Mouse (Mus musculus): Measurements from ENCODE around the gene Dcbld2.
A peak's percentile ranks its signal among the peaks of the same experiment; 100 is the strongest.

Gene Dcbld2

GRCm38 (mm10) chr16:58408062-58408486 is at the start of gene Dcbld2:
Gene Dcbld2, plus strand, starts transcription at chr16:58408443.
- DNase-seq = peak; percentile 98

GRCm38 (mm10) chr16:58377170-58377569 is 31.1 kb upstream of the Dcbld2 start:
- DNase-seq = no peak

GRCm38 (mm10) chr16:58377756-58378503 is 30.3 kb upstream of the Dcbld2 start:
- DNase-seq = no peak

GRCm38 (mm10) chr16:58386241-58386757 is 21.9 kb upstream of the Dcbld2 start:
- DNase-seq = no peak

GRCm38 (mm10) chr16:58389143-58389755 is 19.0 kb upstream of the Dcbld2 start:
- no peak for DNase-seq

- DNase-seq = no peak
Observed at GRCm38 (mm10) chr16:58393036-58393435, 15.2 kb upstream of the Dcbld2 start.

- no peak for DNase-seq
Observed at GRCm38 (mm10) chr16:58394156-58394555, 14.1 kb upstream of the Dcbld2 start.

- no peak for DNase-seq
Observed at GRCm38 (mm10) chr16:58398604-58399003, 9.6 kb upstream of the Dcbld2 start.

- no peak for DNase-seq
Observed at GRCm38 (mm10) chr16:58401079-58401478, 7.2 kb upstream of the Dcbld2 start.

- no peak for DNase-seq
Observed at GRCm38 (mm10) chr16:58404665-58405064, 3.6 kb upstream of the Dcbld2 start.

- DNase-seq = no peak
Observed at GRCm38 (mm10) chr16:58405271-58405670, 3.0 kb upstream of the Dcbld2 start.

- DNase-seq = peak; percentile 26
Observed at GRCm38 (mm10) chr16:58408487-58409281, 441 bp downstream of the Dcbld2 start.

- no peak for DNase-seq
Observed at GRCm38 (mm10) chr16:58409825-58410224, 1.6 kb downstream of the Dcbld2 start.

- no peak for DNase-seq
Observed at GRCm38 (mm10) chr16:58414801-58415200, 6.6 kb downstream of the Dcbld2 start.

GRCm38 (mm10) chr16:58415500-58415899 is 7.3 kb downstream of the Dcbld2 start:
- no peak for DNase-seq

GRCm38 (mm10) chr16:58421696-58422354 is 13.6 kb downstream of the Dcbld2 start:
- DNase-seq = peak; percentile 40

- no peak for DNase-seq
Observed at GRCm38 (mm10) chr16:58430246-58430645, 22.0 kb downstream of the Dcbld2 start.

GRCm38 (mm10) chr16:58432384-58432783 is 24.1 kb downstream of the Dcbld2 start:
- DNase-seq = no peak

- DNase-seq = no peak
Observed at GRCm38 (mm10) chr16:58444735-58445134, 36.5 kb downstream of the Dcbld2 start.

- DNase-seq = peak; percentile 15
Observed at GRCm38 (mm10) chr16:58446281-58447259, 38.3 kb downstream of the Dcbld2 start.

- DNase-seq = no peak
Observed at GRCm38 (mm10) chr16:58449073-58449472, 40.8 kb downstream of the Dcbld2 start.
